Mouse (Mus musculus): ENCODE results near the gene Zbtb9.

GRCm38 (mm10) chr17:26941031-26941789, 31.8 kb upstream of the Zbtb9 start, which contains the start of gene Syngap1:
- no peak for TF ChIP-seq POLR2A (IDR thresholded peaks at IDR 0.05; ENCODE audit: borderline replicate concordance, low read depth, low read length)
- TF ChIP-seq CTCF (IDR thresholded peaks at IDR 0.05; ENCODE audit: low read depth, low read length), result no peak
